Mouse (Mus musculus): Measurements from ENCODE around the gene Trim65.

GRCm38 (mm10) chr11:116087194-116088130 is 43.5 kb downstream of the Trim65 start:
- peak; percentile 97 for TF ChIP-seq CTCF (IDR thresholded peaks at IDR 0.05; ENCODE audit: low read depth)
- TF ChIP-seq EP300 (optimal IDR thresholded peaks at IDR 0.05) = no peak

Data from stomach, postnatal 0 days (tissue).